Mouse (Mus musculus) forebrain, embryonic 10.5 days (tissue): ENCODE measurements around the gene Treml2. TPM values are rescaled to one million over a fixed set of nuclear protein-coding genes. Genes with fewer than 3 reads are reported as not detected.

ENCODE experiments used
- polyA plus RNA-seq: library from polyadenylated mRNA; unstranded; fragments of >200 nt; fragmentation: Nextera tagmentation; extraction: Ambion mirVana; gene quantifications from 2 replicates; pipeline ENCODE4 v1.2.1, GENCODE M21; 2016

Gene Treml2
- polyA plus RNA-seq, 1 experiment from 2014 or later: 0.57 TPM

Other genes starting within 250 kb of the Treml2 start
- gene 1700067P10Rik, start 210.2 kb upstream of the Treml2 start, polyA plus RNA-seq: not detected in 2 replicates
- gene 9830107B12Rik, start 153.2 kb upstream of the Treml2 start, polyA plus RNA-seq: not detected in 2 replicates
- not detected in 2 replicates for gene A530064D06Rik, start 132.2 kb upstream of the Treml2 start, polyA plus RNA-seq
- gene Trem1, start 66.7 kb upstream of the Treml2 start, polyA plus RNA-seq: not detected in 2 replicates
- gene Trem3, start 51.7 kb upstream of the Treml2 start, polyA plus RNA-seq: not detected in 2 replicates
- 0.11 TPM in 1 of 2 replicates, not detected in the other for gene Treml4, start 35.2 kb upstream of the Treml2 start, polyA plus RNA-seq
- 0.06 TPM in 1 of 2 replicates, not detected in the other for gene B430306N03Rik, start 16.6 kb downstream of the Treml2 start, polyA plus RNA-seq
- gene Trem2, start 46.9 kb downstream of the Treml2 start, polyA plus RNA-seq: 0.87 and 1.2 TPM in 2 replicates
- 1.5 and 2.6 TPM in 2 replicates for gene Treml1, start 60.4 kb downstream of the Treml2 start, polyA plus RNA-seq
- gene Nfya, start 110.4 kb downstream of the Treml2 start, polyA plus RNA-seq: 18.7 and 19.0 TPM in 2 replicates
- 107 TPM in 2 replicates for gene Oard1, start 110.5 kb downstream of the Treml2 start, polyA plus RNA-seq
- gene Apobec2, start 133.4 kb downstream of the Treml2 start, polyA plus RNA-seq: 0.64 and 0.78 TPM in 2 replicates
- gene Tspo2, start 152.0 kb downstream of the Treml2 start, polyA plus RNA-seq: not detected in 2 replicates
- gene Unc5cl, start 155.4 kb downstream of the Treml2 start, polyA plus RNA-seq: 0.07 and 0.27 TPM in 2 replicates